Mouse (Mus musculus): ENCODE measurements around the gene Atl1. TPM values are rescaled to one million over a fixed set of nuclear protein-coding genes. Genes with fewer than 3 reads are reported as not detected.

Atl1 gene
- 43.1 and 48.1 TPM in 2 replicates for polyA plus RNA-seq (2014; fragmentation: Nextera tagmentation; extraction: Ambion mirVana)

- Histone ChIP-seq H3K4me2 (ENCODE audit: low read depth) (peak within 1 kb of the TSS; percentile 60), H3K36me3 (ENCODE audit: control insufficient read depth, insufficient read depth, low read length) (no peaks in the 10 kb centered on the region), H3K27me3 (ENCODE audit: control insufficient read depth, insufficient read depth, low read length) (no peaks in the 10 kb centered on the region), H3K4me3 (ENCODE audit: low read depth, low read length) (peak within 1 kb of the TSS; percentile 87), H3K9ac (ENCODE audit: low read length) (peak within 1 kb of the TSS; percentile 97), H3K4me1 (ENCODE audit: control insufficient read depth, insufficient read depth, low read length) (peaks cover 13% of the 10 kb centered on the region), H3K9me3 (ENCODE audit: control insufficient read depth, low read length) (no peaks in the 10 kb centered on the region), H3K27ac (ENCODE audit: low read depth, low read length) (peak within 1 kb of the TSS; percentile 94)
- DNase-seq (ENCODE audit: low spot score) (peak; percentile 93), ATAC-seq (ENCODE audit: insufficient read depth, low FRiP score, low TSS enrichment) (peak; percentile 93)
- WGBS = under 1% methylated on average over 103 of the region's 118 CpGs
Observed at GRCm38 (mm10) chr12:69892371-69893251, at the start of gene Atl1, which contains the start of gene Map4k5. TSS of gene Atl1 (plus strand) at chr12:69892614. TSS of gene Map4k5 (minus strand) at chr12:69893200.

GRCm38 (mm10) chr12:69843531-69844445 lies 48.6 kb upstream of the Atl1 start:
- WGBS = 70% methylated on average over 19 of the region's 19 CpGs
- H3K4me1 ChIP-seq (ENCODE audit: control insufficient read depth, insufficient read depth, low read length) = no peaks in the 10 kb centered on the region
- H3K27ac ChIP-seq (ENCODE audit: low read depth, low read length) = no peak overlapping the region
- DNase-seq (ENCODE audit: low spot score) (peak; percentile 34), ATAC-seq (ENCODE audit: insufficient read depth, low FRiP score, low TSS enrichment) (no peak)
- H3K36me3 ChIP-seq (ENCODE audit: control insufficient read depth, insufficient read depth, low read length) = no peaks in the 10 kb centered on the region; the same call in 1 of the 2 replicates
- no peak overlapping the region for H3K9ac ChIP-seq (ENCODE audit: low read length)
- no peak overlapping the region for H3K4me2 ChIP-seq (ENCODE audit: low read depth)
- no peaks in the 10 kb centered on the region for H3K27me3 ChIP-seq (ENCODE audit: control insufficient read depth, insufficient read depth, low read length)
- H3K9me3 ChIP-seq (ENCODE audit: control insufficient read depth, low read length) = no peaks in the 10 kb centered on the region
- no peak overlapping the region for H3K4me3 ChIP-seq (ENCODE audit: low read depth, low read length)

GRCm38 (mm10) chr12:69845722-69846121 lies 46.7 kb upstream of the Atl1 start:
- WGBS = 92% methylated on average over 8 of the region's 9 CpGs
- H3K27me3 ChIP-seq (ENCODE audit: control insufficient read depth, insufficient read depth, low read length) = no peaks in the 10 kb centered on the region
- peaks cover 3% of the 10 kb centered on the region for H3K36me3 ChIP-seq (ENCODE audit: control insufficient read depth, insufficient read depth, low read length)
- no peaks in the 10 kb centered on the region for H3K4me1 ChIP-seq (ENCODE audit: control insufficient read depth, insufficient read depth, low read length)
- ATAC-seq (ENCODE audit: insufficient read depth, low FRiP score, low TSS enrichment) (no peak), DNase-seq (ENCODE audit: low spot score) (no peak)
- H3K4me2 ChIP-seq (ENCODE audit: low read depth) = no peak overlapping the region
- no peak overlapping the region for H3K9ac ChIP-seq (ENCODE audit: low read length)
- H3K4me3 ChIP-seq (ENCODE audit: low read depth, low read length) = no peak overlapping the region
- no peaks in the 10 kb centered on the region for H3K9me3 ChIP-seq (ENCODE audit: control insufficient read depth, low read length)
- no peak overlapping the region for H3K27ac ChIP-seq (ENCODE audit: low read depth, low read length)

GRCm38 (mm10) chr12:69846499-69846898 lies 45.9 kb upstream of the Atl1 start:
- WGBS = 95% methylated on average over 9 of the region's 9 CpGs
- Histone ChIP-seq H3K4me1 (ENCODE audit: control insufficient read depth, insufficient read depth, low read length) (no peaks in the 10 kb centered on the region), H3K27me3 (ENCODE audit: control insufficient read depth, insufficient read depth, low read length) (no peaks in the 10 kb centered on the region), H3K4me3 (ENCODE audit: low read depth, low read length) (no peak overlapping the region), H3K36me3 (ENCODE audit: control insufficient read depth, insufficient read depth, low read length) (peaks cover 3% of the 10 kb centered on the region), H3K9ac (ENCODE audit: low read length) (no peak overlapping the region), H3K27ac (ENCODE audit: low read depth, low read length) (no peak overlapping the region), H3K4me2 (ENCODE audit: low read depth) (no peak overlapping the region), H3K9me3 (ENCODE audit: control insufficient read depth, low read length) (no peaks in the 10 kb centered on the region)
- DNase-seq (ENCODE audit: low spot score) = no peak
- no peak for ATAC-seq (ENCODE audit: insufficient read depth, low FRiP score, low TSS enrichment)

GRCm38 (mm10) chr12:69848083-69848878 lies 44.1 kb upstream of the Atl1 start:
- Histone ChIP-seq H3K4me2 (ENCODE audit: low read depth) (no peak overlapping the region), H3K27me3 (ENCODE audit: control insufficient read depth, insufficient read depth, low read length) (no peaks in the 10 kb centered on the region), H3K27ac (ENCODE audit: low read depth, low read length) (no peak overlapping the region), H3K9me3 (ENCODE audit: control insufficient read depth, low read length) (no peaks in the 10 kb centered on the region), H3K36me3 (ENCODE audit: control insufficient read depth, insufficient read depth, low read length) (peaks cover 6% of the 10 kb centered on the region), H3K9ac (ENCODE audit: low read length) (no peak overlapping the region), H3K4me3 (ENCODE audit: low read depth, low read length) (no peak overlapping the region), H3K4me1 (ENCODE audit: control insufficient read depth, insufficient read depth, low read length) (no peaks in the 10 kb centered on the region)
- WGBS = 93% methylated on average over 12 of the region's 12 CpGs
- ATAC-seq (ENCODE audit: insufficient read depth, low FRiP score, low TSS enrichment) = no peak
- no peak for DNase-seq (ENCODE audit: low spot score)

- Histone ChIP-seq H3K4me1 (ENCODE audit: control insufficient read depth, insufficient read depth, low read length) (no peaks in the 10 kb centered on the region), H3K27me3 (ENCODE audit: control insufficient read depth, insufficient read depth, low read length) (no peaks in the 10 kb centered on the region), H3K9ac (ENCODE audit: low read length) (no peak overlapping the region), H3K4me2 (ENCODE audit: low read depth) (no peak overlapping the region), H3K27ac (ENCODE audit: low read depth, low read length) (no peak overlapping the region), H3K4me3 (ENCODE audit: low read depth, low read length) (no peak overlapping the region), H3K36me3 (ENCODE audit: control insufficient read depth, insufficient read depth, low read length) (peaks cover 6% of the 10 kb centered on the region), H3K9me3 (ENCODE audit: control insufficient read depth, low read length) (no peaks in the 10 kb centered on the region)
- no peak for DNase-seq (ENCODE audit: low spot score)
- no peak for ATAC-seq (ENCODE audit: insufficient read depth, low FRiP score, low TSS enrichment)
- WGBS = 84% methylated on average over 9 of the region's 9 CpGs
Observed at GRCm38 (mm10) chr12:69852288-69852687, 40.1 kb upstream of the Atl1 start.

- 92% methylated on average over 11 of the region's 11 CpGs for WGBS
- Histone ChIP-seq H3K36me3 (ENCODE audit: control insufficient read depth, insufficient read depth, low read length) (peaks cover 6% of the 10 kb centered on the region), H3K27me3 (ENCODE audit: control insufficient read depth, insufficient read depth, low read length) (no peaks in the 10 kb centered on the region), H3K27ac (ENCODE audit: low read depth, low read length) (no peak overlapping the region), H3K4me1 (ENCODE audit: control insufficient read depth, insufficient read depth, low read length) (no peaks in the 10 kb centered on the region), H3K9me3 (ENCODE audit: control insufficient read depth, low read length) (no peaks in the 10 kb centered on the region), H3K9ac (ENCODE audit: low read length) (no peak overlapping the region), H3K4me2 (ENCODE audit: low read depth) (no peak overlapping the region), H3K4me3 (ENCODE audit: low read depth, low read length) (no peak overlapping the region)
- no peak for DNase-seq (ENCODE audit: low spot score)
- no peak for ATAC-seq (ENCODE audit: insufficient read depth, low FRiP score, low TSS enrichment)
Observed at GRCm38 (mm10) chr12:69853387-69853786, 39.0 kb upstream of the Atl1 start.

GRCm38 (mm10) chr12:69853942-69854341 lies 38.5 kb upstream of the Atl1 start:
- Histone ChIP-seq H3K27me3 (ENCODE audit: control insufficient read depth, insufficient read depth, low read length) (no peaks in the 10 kb centered on the region), H3K9ac (ENCODE audit: low read length) (no peak overlapping the region), H3K4me1 (ENCODE audit: control insufficient read depth, insufficient read depth, low read length) (no peaks in the 10 kb centered on the region), H3K9me3 (ENCODE audit: control insufficient read depth, low read length) (no peaks in the 10 kb centered on the region), H3K4me3 (ENCODE audit: low read depth, low read length) (no peak overlapping the region), H3K27ac (ENCODE audit: low read depth, low read length) (no peak overlapping the region), H3K36me3 (ENCODE audit: control insufficient read depth, insufficient read depth, low read length) (peaks cover 6% of the 10 kb centered on the region), H3K4me2 (ENCODE audit: low read depth) (no peak overlapping the region)
- DNase-seq (ENCODE audit: low spot score) = no peak
- 88% methylated on average over 2 of the region's 2 CpGs for WGBS
- ATAC-seq (ENCODE audit: insufficient read depth, low FRiP score, low TSS enrichment) = no peak

Data from neural tube, embryonic 11.5 days (tissue).